Mouse (Mus musculus) embryo, embryonic 11 days (tissue): Measurements from ENCODE around the gene Arhgap31.
A peak's percentile ranks its signal among the peaks of the same experiment; 100 is the strongest.
"Not testable (repeated sequence)": the region's sequence is repeated elsewhere in the genome, so short reads cannot be mapped to it uniquely, and the experiment has no call there.

Experiments
- DNase-seq: peaks from one replicate; pipeline ENCODE4 v3.0.0-alpha.2; 2015

Gene Arhgap31

GRCm38 (mm10) chr16:38681313-38681712, 31.8 kb downstream of the Arhgap31 start:
- no peak for DNase-seq

GRCm38 (mm10) chr16:38679431-38680021, 33.5 kb downstream of the Arhgap31 start:
- DNase-seq: peak; percentile 29

- no peak for DNase-seq
These were observed 34.2 kb downstream of the Arhgap31 start for GRCm38 (mm10) chr16:38678853-38679252.

- DNase-seq: not testable (repeated sequence)
These were observed 35.1 kb downstream of the Arhgap31 start for GRCm38 (mm10) chr16:38677941-38678340.

- DNase-seq: no peak
These were observed 35.9 kb downstream of the Arhgap31 start for GRCm38 (mm10) chr16:38677171-38677570.

- no peak for DNase-seq
These were observed 36.4 kb downstream of the Arhgap31 start for GRCm38 (mm10) chr16:38676647-38677046.

GRCm38 (mm10) chr16:38675600-38676335, 37.3 kb downstream of the Arhgap31 start:
- no peak for DNase-seq

GRCm38 (mm10) chr16:38674891-38675290, 38.2 kb downstream of the Arhgap31 start:
- DNase-seq: no peak

GRCm38 (mm10) chr16:38673511-38673910, 39.6 kb downstream of the Arhgap31 start:
- peak; percentile 59 for DNase-seq

- DNase-seq: no peak
These were observed 40.1 kb downstream of the Arhgap31 start for GRCm38 (mm10) chr16:38672947-38673346.

GRCm38 (mm10) chr16:38672370-38672769, 40.7 kb downstream of the Arhgap31 start:
- no peak for DNase-seq

GRCm38 (mm10) chr16:38670621-38671390, 42.3 kb downstream of the Arhgap31 start:
- no peak for DNase-seq

- DNase-seq: no peak
These were observed 44.0 kb downstream of the Arhgap31 start for GRCm38 (mm10) chr16:38668871-38669675.

- DNase-seq: no peak
These were observed 46.6 kb downstream of the Arhgap31 start for GRCm38 (mm10) chr16:38666523-38666922.

- DNase-seq: no peak
These were observed 47.1 kb downstream of the Arhgap31 start for GRCm38 (mm10) chr16:38666016-38666415.

- no peak for DNase-seq
These were observed 50.5 kb downstream of the Arhgap31 start for GRCm38 (mm10) chr16:38662575-38662974.

- no peak for DNase-seq
These were observed 58.8 kb downstream of the Arhgap31 start for GRCm38 (mm10) chr16:38654308-38654707.

- DNase-seq: peak; percentile 46
These were observed 59.6 kb downstream of the Arhgap31 start for GRCm38 (mm10) chr16:38653390-38653871.

GRCm38 (mm10) chr16:38652653-38653052, 60.4 kb downstream of the Arhgap31 start:
- DNase-seq: no peak

GRCm38 (mm10) chr16:38651721-38652231, 61.3 kb downstream of the Arhgap31 start:
- no peak for DNase-seq

GRCm38 (mm10) chr16:38651306-38651705, 61.8 kb downstream of the Arhgap31 start:
- DNase-seq: no peak

- DNase-seq: no peak
These were observed 63.6 kb downstream of the Arhgap31 start for GRCm38 (mm10) chr16:38649431-38649827.
